Mouse (Mus musculus) natural killer cell, adult 2 months (primary cell): ENCODE measurements around the gene Olfr1371.
"Not testable (repeated sequence)": the region's sequence is repeated elsewhere in the genome, so short reads cannot be mapped to it uniquely, and the experiment has no call there.

ENCODE experiments used
- DNase-seq, 2 experiments: peaks; one replicate each; pipeline ENCODE4 v3.0.0; 2022; ENCODE audit warnings: low spot score in 2 of 2

The Olfr1371 gene

GRCm38 (mm10) chr11:52225986-52226599, 12.3 kb upstream of the Olfr1371 start:
- no peak for DNase-seq

DNA sequence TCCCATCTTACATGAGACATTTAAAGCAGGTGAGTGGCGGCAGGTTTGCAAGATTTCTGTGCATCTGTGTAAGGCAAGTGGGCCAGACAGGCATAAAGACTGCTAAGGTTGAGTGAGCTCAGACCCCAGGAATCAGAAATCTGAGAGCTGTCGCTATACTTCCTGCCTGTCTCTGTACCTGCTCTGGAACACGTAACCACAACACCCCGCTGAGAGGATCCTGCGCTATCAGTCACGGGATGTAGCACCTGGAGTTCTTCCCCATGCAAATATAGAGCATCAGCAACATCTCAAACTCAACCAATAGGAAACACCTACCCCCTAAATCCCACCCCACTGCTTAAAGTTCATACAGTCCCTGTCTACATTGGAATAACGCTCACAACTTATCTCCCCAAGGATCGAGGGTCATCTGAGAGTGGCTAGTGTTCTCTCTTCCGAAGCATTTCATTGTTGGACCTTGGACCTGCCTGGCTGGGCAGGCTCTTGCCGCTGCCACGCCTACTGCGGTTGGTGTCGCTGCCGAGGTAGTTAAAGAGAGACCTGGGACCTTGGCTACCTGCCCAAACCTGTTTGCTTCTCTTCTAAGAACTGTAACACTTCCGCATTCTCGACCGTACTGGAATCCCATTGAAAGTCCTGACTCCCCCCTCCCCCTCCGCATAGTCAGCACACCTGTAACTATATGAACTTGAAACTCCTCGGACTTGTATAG, 10.3 kb upstream of the Olfr1371 start:
- peak; percentile 34 to 76 for DNase-seq

DNA sequence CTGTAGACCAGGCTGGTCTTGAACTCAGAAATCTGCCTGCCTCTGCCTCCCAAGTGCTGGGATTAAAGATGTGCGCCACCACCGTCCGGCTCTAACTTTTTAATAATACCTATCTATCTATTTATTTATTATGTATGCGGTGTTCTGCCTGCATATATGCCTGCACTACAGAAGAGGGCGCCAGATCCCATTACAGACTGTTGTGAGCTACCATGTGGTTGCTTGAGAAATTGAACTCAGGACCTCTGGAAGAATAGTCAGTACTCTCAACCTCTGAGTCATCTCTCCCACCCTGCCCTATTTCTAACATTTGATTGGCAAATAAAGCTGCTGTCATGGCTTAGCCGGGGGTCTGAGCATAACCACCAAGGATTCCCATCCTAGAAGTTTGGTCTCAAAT, 9.1 kb upstream of the Olfr1371 start:
- DNase-seq = peak; percentile 26 to 41

- DNase-seq = not testable (repeated sequence)
These were observed 8.1 kb upstream of the Olfr1371 start for GRCm38 (mm10) chr11:52221921-52222320.

DNA sequence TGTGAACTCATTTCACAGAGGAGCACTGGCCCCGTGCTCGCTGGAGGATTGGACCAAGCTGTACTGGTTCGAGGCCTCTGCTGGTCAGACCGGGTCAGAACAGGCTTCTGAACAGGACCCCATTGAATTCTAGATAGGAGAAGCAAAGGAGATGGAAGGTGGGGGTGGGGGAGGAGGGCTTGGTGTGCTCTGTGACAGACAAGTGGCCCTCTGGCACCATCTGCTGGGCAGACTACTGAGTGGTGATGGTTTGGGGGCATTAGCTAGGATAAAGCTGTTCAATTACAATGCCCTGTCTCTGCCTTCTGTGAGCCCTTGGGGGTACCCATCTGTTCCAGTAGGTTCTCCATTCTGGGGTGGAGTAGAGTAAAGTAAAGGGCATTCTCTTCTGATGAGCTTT, 6.5 kb upstream of the Olfr1371 start:
- DNase-seq = peak; percentile 46 to 74

- DNase-seq = not testable (repeated sequence)
These were observed 17.2 kb downstream of the Olfr1371 start for GRCm38 (mm10) chr11:52196496-52197023.

DNA sequence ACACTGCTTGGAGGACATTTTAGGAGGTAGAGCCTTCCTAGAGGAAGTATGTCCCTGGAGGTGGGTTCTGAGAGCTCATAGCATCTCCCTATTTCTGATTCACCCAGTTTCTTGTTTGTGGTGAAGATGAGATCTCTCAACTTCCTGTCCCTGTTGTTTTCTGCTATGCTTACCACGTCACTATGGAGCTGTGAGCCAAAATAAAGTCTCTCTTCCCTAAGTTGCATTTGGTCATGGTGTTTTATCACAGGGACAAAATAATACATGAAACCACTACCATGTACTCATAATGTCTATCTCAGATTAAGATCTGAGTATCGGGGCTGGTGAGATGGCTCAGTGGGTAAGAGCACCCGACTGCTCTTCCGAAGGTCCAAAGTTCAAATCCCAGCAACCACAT, 33.1 kb downstream of the Olfr1371 start:
- not testable (repeated sequence) for DNase-seq

DNA sequence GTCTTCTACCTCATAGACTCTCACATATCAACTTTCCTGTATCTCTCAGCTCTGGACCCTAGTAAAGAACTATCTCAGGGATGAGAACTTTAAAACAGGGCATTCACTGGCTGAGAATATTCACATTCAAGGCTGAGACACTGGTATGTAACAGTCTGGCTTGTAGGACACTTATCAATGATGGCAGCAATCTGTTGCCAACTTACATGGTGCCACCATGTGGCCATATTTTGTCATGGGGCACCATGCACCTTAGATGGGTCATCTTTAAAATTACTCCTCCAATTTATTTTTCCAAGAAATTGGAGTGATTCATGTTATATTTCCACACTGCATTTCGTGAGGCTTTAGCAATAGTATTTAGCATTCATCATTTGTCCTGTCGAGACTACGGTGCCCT, 33.9 kb downstream of the Olfr1371 start:
- DNase-seq = not testable (repeated sequence)

DNA sequence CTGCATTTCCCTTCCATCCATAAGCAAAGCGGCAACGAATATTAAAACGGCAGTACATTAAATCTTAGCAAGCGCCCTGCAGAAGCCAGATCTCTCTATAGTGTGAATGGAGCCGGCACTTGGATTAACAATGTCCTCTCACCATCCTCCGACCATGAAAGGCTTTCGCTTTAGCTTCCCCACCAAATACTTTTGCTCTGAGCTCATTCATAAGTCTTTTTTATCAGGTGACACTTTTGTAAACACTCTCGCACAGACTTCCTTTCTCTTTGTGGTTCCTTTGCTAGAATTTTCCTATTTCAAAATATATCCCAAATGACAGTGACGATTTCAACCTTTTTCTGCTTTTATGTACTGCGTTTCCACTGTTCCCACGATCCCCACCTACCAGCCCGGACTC, 45.3 kb downstream of the Olfr1371 start:
- DNase-seq = no peak

DNA sequence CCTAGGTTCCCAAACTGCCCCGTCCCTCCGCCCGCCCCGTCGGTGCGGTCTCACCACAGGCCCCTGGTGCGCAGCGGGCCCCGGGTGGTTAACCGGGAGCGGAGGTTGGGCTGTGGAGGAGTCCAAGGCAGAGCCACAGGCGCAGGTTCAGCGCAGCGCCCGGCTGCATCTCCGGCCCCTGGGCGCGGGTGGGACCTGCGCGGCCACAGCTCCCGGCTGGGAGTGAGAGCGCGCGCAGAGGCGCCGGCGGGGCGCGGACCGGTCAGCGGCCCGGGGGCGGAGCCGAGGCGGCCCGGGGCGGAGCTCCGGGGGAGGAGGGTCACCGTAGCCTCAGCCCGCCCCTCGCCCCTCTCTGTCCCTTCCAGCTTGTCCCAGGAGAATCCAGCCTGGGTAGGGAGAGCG, 45.9 kb downstream of the Olfr1371 start:
- not testable (repeated sequence) for DNase-seq

DNA sequence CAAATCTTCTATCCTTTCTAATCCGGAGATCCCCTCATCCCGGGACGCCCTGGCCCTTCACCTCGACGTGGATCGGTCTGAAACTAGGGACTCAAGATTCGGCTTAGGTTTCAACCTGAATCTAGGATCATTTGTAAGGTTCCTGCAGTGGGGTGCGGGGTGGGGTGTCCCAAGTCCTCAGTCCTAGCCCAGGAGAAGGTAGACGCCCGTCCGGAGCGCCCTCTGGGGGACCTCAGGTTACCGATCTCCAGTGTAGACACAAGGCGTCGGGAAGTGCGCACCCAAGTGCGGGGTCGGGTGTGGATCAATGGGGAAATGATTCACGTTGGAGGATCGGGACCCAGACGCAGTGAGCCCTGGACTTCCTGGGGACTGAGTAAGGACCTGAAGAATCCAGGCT, 46.7 kb downstream of the Olfr1371 start:
- DNase-seq = no peak

DNA sequence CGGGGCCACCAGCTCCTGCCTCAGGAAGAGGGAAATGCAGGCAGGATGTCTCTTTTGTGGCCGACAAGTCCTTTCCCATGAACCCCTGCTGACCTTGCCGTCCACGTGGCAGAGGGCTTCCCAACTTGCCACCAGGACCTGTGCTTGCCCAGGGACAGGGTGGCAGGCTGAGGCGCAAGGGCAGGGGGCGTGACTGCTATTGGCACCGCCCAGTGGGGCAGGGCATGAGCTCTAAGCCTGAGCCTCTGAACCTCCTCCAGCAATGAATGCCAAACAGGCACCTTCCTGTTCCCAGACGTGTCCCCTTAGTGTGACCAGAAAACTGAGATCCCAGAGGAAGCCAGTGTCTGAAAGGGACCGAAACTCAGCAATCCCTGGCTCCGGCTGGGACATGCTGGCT, 49.9 kb downstream of the Olfr1371 start:
- DNase-seq = no peak
